Mouse (Mus musculus) heart, adult 11 months (tissue): ENCODE measurements around the gene Hist1h3c.

Source experiments
- DNase-seq: peaks from one replicate; pipeline ENCODE4 v3.0.0; 2022

The Hist1h3c gene

GRCm38 (mm10) chr13:23702220-23702619 is 43.2 kb downstream of the Hist1h3c start:
- peak; percentile 54 for DNase-seq

- peak; percentile 97 for DNase-seq
These were observed 44.4 kb downstream of the Hist1h3c start for GRCm38 (mm10) chr13:23700786-23701520.

GRCm38 (mm10) chr13:23699767-23700166 is 45.6 kb downstream of the Hist1h3c start:
- no peak for DNase-seq

GRCm38 (mm10) chr13:23698996-23699395 is 46.4 kb downstream of the Hist1h3c start:
- peak; percentile 83 for DNase-seq

GRCm38 (mm10) chr13:23698300-23698693 is 47.1 kb downstream of the Hist1h3c start, which contains the start of gene Hist1h4c:
Gene Hist1h4c, minus strand, starts transcription at chr13:23698454.
- DNase-seq: peak; percentile 100

GRCm38 (mm10) chr13:23697491-23698299 is 47.7 kb downstream of the Hist1h3c start:
- DNase-seq: peak; percentile 91

GRCm38 (mm10) chr13:23696061-23696474 is 49.3 kb downstream of the Hist1h3c start:
- peak; percentile 89 for DNase-seq

GRCm38 (mm10) chr13:23695514-23695913 is 49.9 kb downstream of the Hist1h3c start, which contains the start of gene Hist1h1t:
Gene Hist1h1t, plus strand, starts transcription at chr13:23695814.
- DNase-seq: peak; percentile 84
